Mouse (Mus musculus): ENCODE measurements around the gene Golt1a.
"Not testable (repeated sequence)": the region's sequence is repeated elsewhere in the genome, so short reads cannot be mapped to it uniquely, and the experiment has no call there.

Gene Golt1a

GRCm38 (mm10) chr1:133307318-133307717, 2.3 kb upstream of the Golt1a start:
- DNase-seq, result peak; percentile 80

- no peak for DNase-seq
Observed at GRCm38 (mm10) chr1:133311240-133311639, 1.6 kb downstream of the Golt1a start.

- no peak for DNase-seq
Observed at GRCm38 (mm10) chr1:133311946-133312345, 2.3 kb downstream of the Golt1a start.

GRCm38 (mm10) chr1:133314364-133314763, 4.8 kb downstream of the Golt1a start:
- DNase-seq, result peak; percentile 72

- no peak for DNase-seq
Observed at GRCm38 (mm10) chr1:133315775-133316174, 6.2 kb downstream of the Golt1a start.

GRCm38 (mm10) chr1:133316577-133316976, 7.0 kb downstream of the Golt1a start:
- DNase-seq, result no peak

- no peak for DNase-seq
Observed at GRCm38 (mm10) chr1:133317149-133317548, 7.5 kb downstream of the Golt1a start.

GRCm38 (mm10) chr1:133321267-133321925, 11.8 kb downstream of the Golt1a start, which contains the start of gene Kiss1:
Gene Kiss1, plus strand, starts transcription at chr1:133321875.
- DNase-seq, result no peak

- DNase-seq, result peak; percentile 9
Observed at GRCm38 (mm10) chr1:133323333-133323732, 13.7 kb downstream of the Golt1a start.

GRCm38 (mm10) chr1:133325951-133326350, 16.4 kb downstream of the Golt1a start:
- DNase-seq, result no peak

GRCm38 (mm10) chr1:133327094-133327493, 17.5 kb downstream of the Golt1a start:
- DNase-seq, result no peak

- peak; percentile 14 for DNase-seq
Observed at GRCm38 (mm10) chr1:133328299-133328795, 18.7 kb downstream of the Golt1a start.

- peak; percentile 51 for DNase-seq
Observed at GRCm38 (mm10) chr1:133328896-133329637, 19.5 kb downstream of the Golt1a start.

- no peak for DNase-seq
Observed at GRCm38 (mm10) chr1:133329638-133329964, 20.0 kb downstream of the Golt1a start.

GRCm38 (mm10) chr1:133331142-133331541, 21.5 kb downstream of the Golt1a start:
- DNase-seq, result no peak

GRCm38 (mm10) chr1:133332656-133333430, 23.2 kb downstream of the Golt1a start:
- no peak for DNase-seq

GRCm38 (mm10) chr1:133333937-133334336, 24.3 kb downstream of the Golt1a start:
- no peak for DNase-seq

GRCm38 (mm10) chr1:133340403-133340802, 30.8 kb downstream of the Golt1a start:
- DNase-seq, result not testable (repeated sequence)

GRCm38 (mm10) chr1:133344357-133344756, 34.8 kb downstream of the Golt1a start:
- DNase-seq, result no peak

GRCm38 (mm10) chr1:133346531-133346930, 36.9 kb downstream of the Golt1a start:
- no peak for DNase-seq

- DNase-seq, result no peak
Observed at GRCm38 (mm10) chr1:133347226-133347625, 37.6 kb downstream of the Golt1a start.

- DNase-seq, result no peak
Observed at GRCm38 (mm10) chr1:133347693-133348520, 38.3 kb downstream of the Golt1a start.

GRCm38 (mm10) chr1:133350210-133350609, 40.6 kb downstream of the Golt1a start, which contains the start of gene Ren1:
Gene Ren1, plus strand, starts transcription at chr1:133350510.
- DNase-seq, result no peak
